Mouse (Mus musculus) hindbrain, postnatal 0 days (tissue): ENCODE results near the gene Timd2. TPM values are rescaled to one million over a fixed set of nuclear protein-coding genes. Genes with fewer than 3 reads are reported as not detected.
"Not testable (repeated sequence)": the region's sequence is repeated elsewhere in the genome, so short reads cannot be mapped to it uniquely, and the experiment has no call there.

Experiments used
- ATAC-seq: fragments of 200-750 bp; cut with Nextera tagmentation; 2 replicates; pipeline ENCODE4 v1.8.0; 2017; ENCODE audit warnings: mild to moderate bottlenecking, moderate TSS enrichment, moderate library complexity
- DNase-seq: peaks from one replicate; pipeline ENCODE4 v3.0.0-alpha.2; 2015; ENCODE audit warnings: low spot score
- H3K27ac ChIP-seq: fragments of 300-500 bp; sonication (generic); 2 replicates; pipeline ENCODE4 v1.5.1; 2014; ENCODE audit warnings: mild to moderate bottlenecking
- H3K27me3 ChIP-seq: fragments of 300-500 bp; sonication (generic); 2 replicates; pipeline ENCODE4 v1.6.1; 2014; ENCODE audit warnings: low read length, mixed read lengths; ENCODE audit not compliant: insufficient read depth
- H3K36me3 ChIP-seq: fragments of 300-500 bp; sonication (generic); 2 replicates; pipeline ENCODE4 v1.6.1; 2014; ENCODE audit warnings: low read length, mixed read lengths; ENCODE audit not compliant: insufficient read depth
- H3K4me1 ChIP-seq: fragments of 300-500 bp; sonication (generic); 2 replicates; pipeline ENCODE4 v1.6.1; 2014; ENCODE audit warnings: antibody characterized with exemption, low read length, mixed read lengths; ENCODE audit not compliant: insufficient read depth
- H3K4me2 ChIP-seq: fragments of 300-500 bp; sonication (generic); 2 replicates; pipeline ENCODE4 v1.6.1; 2014; ENCODE audit warnings: low read depth, mild to moderate bottlenecking, low read length, moderate library complexity, mixed read lengths
- H3K4me3 ChIP-seq: fragments of 300-500 bp; sonication (generic); 2 replicates; pipeline ENCODE4 v1.5.1; 2014; ENCODE audit warnings: low read length
- H3K9ac ChIP-seq: fragments of 300-500 bp; sonication (generic); replicated peaks from 2 replicates; pipeline ENCODE4 v1.6.1; 2014; ENCODE audit warnings: mild to moderate bottlenecking, low read length, moderate library complexity, mixed read lengths
- H3K9me3 ChIP-seq: fragments of 300-500 bp; sonication (generic); 2 replicates; pipeline ENCODE4 v1.6.1; 2016; ENCODE audit warnings: low read length, mixed read lengths
- CTCF ChIP-seq: IDR thresholded peaks from 2 replicates; pipeline ENCODE4 v1.5.1; 2016; ENCODE audit warnings: antibody characterized with exemption, control low read depth, low read depth
- WGBS: fragments of 180-500 bp; shearing (Covaris S2); extraction: QIAGEN DNeasy Blood & Tissue Kit; methylation state at CpG from one replicate; pipeline ENCODE4 v1.1.7; 2014; 5-methylcytosine and 5-hydroxymethylcytosine counted together
- polyA plus RNA-seq: library from polyadenylated mRNA; unstranded; fragments of >200 nt; fragmentation: Nextera tagmentation; extraction: Ambion mirVana; gene quantifications from 2 replicates; pipeline ENCODE4 v1.2.1, GENCODE M21; 2015
- total RNA-seq: library from RNA; depleted of rRNA; stranded (reverse); fragments of >200 nt; gene quantifications from 2 replicates; pipeline ENCODE4 v1.2.3, GENCODE M21; 2014

Gene Timd2
- total and polyA plus RNA-seq, 2 experiments from 2014 or later, result 0.05 TPM; not detected in 1

DNA sequence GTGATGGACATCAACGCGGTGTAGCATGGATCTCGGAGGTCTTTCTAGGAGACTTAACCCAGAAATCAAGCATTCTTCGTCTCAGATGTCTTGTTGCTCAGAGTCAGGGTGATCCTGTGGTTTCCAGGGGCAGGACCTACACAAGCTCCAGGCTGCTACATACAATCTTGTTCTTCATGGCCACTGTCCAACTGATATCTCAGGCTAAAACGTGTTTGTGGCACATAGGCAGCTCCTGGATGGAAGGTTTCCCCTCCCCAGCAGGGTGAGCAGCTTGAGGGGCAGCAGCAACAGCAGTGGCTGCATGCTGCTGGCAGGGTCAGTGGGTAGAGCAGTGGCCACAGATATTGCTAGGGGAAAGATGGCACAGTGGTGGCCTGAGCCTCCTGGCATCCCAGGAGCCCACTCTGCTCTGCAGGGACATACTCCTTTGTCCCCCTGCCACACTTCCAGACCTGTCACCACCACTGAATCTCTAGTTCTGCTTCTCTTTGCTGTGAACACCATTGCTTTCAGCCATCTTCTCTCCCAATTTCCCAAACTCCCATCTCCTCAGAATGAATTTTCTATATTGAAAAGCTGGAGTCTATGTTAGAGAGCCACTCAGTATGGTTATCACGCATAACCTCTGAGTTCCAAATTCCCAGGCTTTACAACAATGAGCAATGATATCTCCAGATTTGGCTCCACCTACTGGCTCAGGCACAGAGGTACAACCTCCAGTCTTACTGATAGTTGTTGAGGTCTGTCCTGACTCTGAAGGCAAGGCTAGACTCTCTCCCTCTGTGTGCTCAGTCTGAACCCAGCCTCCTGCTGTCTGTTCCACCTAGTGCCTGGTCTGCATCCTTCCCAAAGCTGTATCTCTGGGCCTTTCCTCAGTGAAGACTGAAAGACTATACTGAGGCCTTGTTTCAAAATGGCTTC lies 41.0 kb downstream of the Timd2 start:
- H3K27me3 ChIP-seq, result no peaks in the 10 kb centered on the region
- WGBS, result 70% methylated on average over 6 of the region's 6 CpGs
- TF ChIP-seq CTCF, result peak; percentile 77
- H3K9ac ChIP-seq, result no peak overlapping the region
- no peaks in the 10 kb centered on the region for H3K4me1 ChIP-seq
- H3K4me2 ChIP-seq, result no peak overlapping the region
- ATAC-seq (peak; percentile 84), DNase-seq (peak; percentile 80)
- H3K36me3 ChIP-seq, result no peaks in the 10 kb centered on the region
- no peak overlapping the region for H3K27ac ChIP-seq
- H3K9me3 ChIP-seq, result no peaks in the 10 kb centered on the region
- no peak overlapping the region for H3K4me3 ChIP-seq

DNA sequence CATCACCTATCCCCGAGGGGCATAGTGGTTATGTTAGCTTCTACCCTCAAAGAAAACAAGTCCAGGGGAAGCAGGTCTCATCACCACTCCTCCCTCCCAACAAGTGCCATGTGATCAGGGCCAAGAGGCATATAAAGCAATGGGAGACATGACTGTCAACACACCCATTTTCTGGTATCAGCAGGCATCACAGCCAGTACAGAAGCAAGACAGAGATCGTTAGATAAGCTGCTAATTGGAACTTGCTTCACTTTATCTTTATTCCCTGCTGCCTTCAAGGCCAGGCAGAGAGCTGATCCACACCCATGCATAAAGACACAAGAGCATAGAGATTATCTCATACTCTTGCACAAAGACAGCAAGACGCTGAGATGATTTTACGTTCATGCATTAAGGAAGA lies 43.6 kb downstream of the Timd2 start:
- no peak overlapping the region for H3K4me3 ChIP-seq
- no peak for TF ChIP-seq CTCF
- no peak for ATAC-seq
- H3K36me3 ChIP-seq, result no peaks in the 10 kb centered on the region
- H3K4me1 ChIP-seq, result no peaks in the 10 kb centered on the region
- no peaks in the 10 kb centered on the region for H3K9me3 ChIP-seq
- H3K27ac ChIP-seq, result no peak overlapping the region
- DNase-seq, result no peak
- H3K9ac ChIP-seq, result no peak overlapping the region
- H3K4me2 ChIP-seq, result no peak overlapping the region
- no peaks in the 10 kb centered on the region for H3K27me3 ChIP-seq
- WGBS, result 74% methylated on average over 4 of the region's 4 CpGs

DNA sequence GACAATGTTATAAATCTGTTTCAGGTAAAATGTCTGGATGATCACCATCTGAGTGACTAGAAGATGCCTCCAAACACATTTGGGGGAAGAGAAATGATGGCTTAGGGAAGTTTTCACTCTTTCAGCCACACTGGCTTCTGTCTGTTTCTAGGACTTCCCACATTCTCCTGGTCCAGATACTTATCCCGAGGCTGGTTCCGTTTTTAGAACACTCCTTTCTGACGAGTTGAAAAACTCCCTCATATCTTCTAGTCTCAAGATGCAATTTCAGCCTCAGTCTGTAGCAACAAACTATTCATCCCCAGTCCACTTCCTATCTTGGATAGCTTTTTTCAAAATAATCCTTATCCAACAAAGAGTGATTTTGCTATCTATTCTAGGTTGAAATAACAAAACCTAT lies 54.4 kb downstream of the Timd2 start:
- no peaks in the 10 kb centered on the region for H3K27me3 ChIP-seq
- H3K4me1 ChIP-seq, result no peaks in the 10 kb centered on the region
- no peak overlapping the region for H3K4me3 ChIP-seq
- H3K36me3 ChIP-seq, result no peaks in the 10 kb centered on the region
- no peak for ATAC-seq
- TF ChIP-seq CTCF, result no peak
- H3K4me2 ChIP-seq, result no peak overlapping the region
- no peaks in the 10 kb centered on the region for H3K9me3 ChIP-seq
- no peak overlapping the region for H3K9ac ChIP-seq
- no peak for DNase-seq
- 85% methylated on average over 3 of the region's 3 CpGs for WGBS
- H3K27ac ChIP-seq, result no peak overlapping the region

DNA sequence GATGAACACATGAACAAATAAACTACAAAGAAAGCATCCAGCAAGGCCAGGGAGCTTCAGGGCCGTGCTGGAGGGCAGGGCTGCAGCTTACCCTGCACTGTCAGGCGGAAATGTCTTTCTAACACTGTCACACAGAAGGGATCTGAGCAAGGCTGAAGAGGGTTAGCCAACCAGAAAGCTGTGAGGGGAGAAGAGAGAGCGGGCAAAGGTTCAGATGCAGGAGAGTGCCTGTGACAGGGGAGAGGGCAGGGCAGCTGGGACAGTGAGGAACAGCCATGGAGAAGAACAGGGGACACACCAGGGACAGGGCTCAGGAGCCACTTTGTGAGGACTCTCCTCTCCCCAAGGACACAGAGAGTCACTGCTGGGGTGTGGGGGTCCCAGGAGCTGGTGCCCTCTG lies 57.2 kb downstream of the Timd2 start:
- H3K4me1 ChIP-seq, H3K36me3 ChIP-seq, H3K4me3 ChIP-seq, H3K27me3 ChIP-seq, ATAC-seq, H3K27ac ChIP-seq, H3K9me3 ChIP-seq, DNase-seq, H3K4me2 ChIP-seq, H3K9ac ChIP-seq: not testable (repeated sequence)
- whole genome bisulfite sequencing, result 39% methylated on average over 3 of the region's 3 CpGs

DNA sequence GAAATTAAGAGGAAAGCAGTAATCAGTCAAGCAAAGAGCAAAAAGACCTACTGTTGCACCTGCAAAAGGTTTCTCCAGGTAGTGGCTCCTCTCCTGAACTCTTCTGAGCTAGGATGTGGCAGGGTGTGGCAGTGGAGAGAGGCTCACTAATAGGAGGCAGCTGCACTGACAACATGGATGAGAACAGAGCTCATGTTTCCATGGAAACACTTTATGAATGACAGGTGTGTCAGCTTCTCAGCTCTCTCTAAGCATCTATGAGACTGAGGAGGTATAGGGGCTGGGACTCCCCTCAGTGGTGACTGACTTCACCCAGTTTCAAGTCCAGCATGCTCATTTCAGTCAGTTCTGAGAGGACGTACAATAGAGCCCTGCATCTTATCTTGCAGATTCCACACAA lies 62.0 kb downstream of the Timd2 start:
- no peaks in the 10 kb centered on the region for H3K36me3 ChIP-seq
- no peaks in the 10 kb centered on the region for H3K27me3 ChIP-seq
- no peak overlapping the region for H3K27ac ChIP-seq
- DNase-seq (no peak), ATAC-seq (peak; percentile 27; the same call in 1 of the 2 replicates)
- no peak overlapping the region for H3K4me3 ChIP-seq
- H3K4me1 ChIP-seq, result no peaks in the 10 kb centered on the region
- no peak overlapping the region for H3K4me2 ChIP-seq
- no peaks in the 10 kb centered on the region for H3K9me3 ChIP-seq
- TF ChIP-seq CTCF, result no peak
- H3K9ac ChIP-seq, result no peak overlapping the region
- 68% methylated on average over 1 of the region's 1 CpGs for WGBS

DNA sequence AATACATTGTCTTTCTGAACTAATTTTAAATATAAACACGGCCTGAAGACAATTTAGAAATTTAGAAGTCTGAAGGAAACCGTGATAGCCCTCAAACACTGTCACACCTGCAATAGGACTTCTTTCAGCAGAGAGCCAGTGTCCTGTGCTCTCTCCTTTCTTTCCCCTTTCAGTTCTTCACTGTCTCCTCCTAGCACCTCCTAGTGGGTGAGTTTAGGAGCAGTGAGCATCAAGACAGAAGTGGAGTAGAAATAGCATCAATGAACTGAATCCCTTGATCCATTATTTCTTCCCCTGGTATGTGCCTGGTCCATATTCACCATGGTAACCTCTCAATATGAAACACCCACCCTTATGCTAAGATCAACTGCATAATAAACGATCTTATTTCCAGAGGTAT lies 70.3 kb downstream of the Timd2 start:
- no peak for TF ChIP-seq CTCF
- no peaks in the 10 kb centered on the region for H3K36me3 ChIP-seq
- no peaks in the 10 kb centered on the region for H3K27me3 ChIP-seq
- H3K9ac ChIP-seq, result no peak overlapping the region
- 81% methylated on average over 3 of the region's 3 CpGs for WGBS
- no peaks in the 10 kb centered on the region for H3K9me3 ChIP-seq
- H3K4me3 ChIP-seq, result no peak overlapping the region
- H3K27ac ChIP-seq, result no peak overlapping the region
- no peak for DNase-seq
- H3K4me1 ChIP-seq, result no peaks in the 10 kb centered on the region
- no peak overlapping the region for H3K4me2 ChIP-seq
- no peak for ATAC-seq

DNA sequence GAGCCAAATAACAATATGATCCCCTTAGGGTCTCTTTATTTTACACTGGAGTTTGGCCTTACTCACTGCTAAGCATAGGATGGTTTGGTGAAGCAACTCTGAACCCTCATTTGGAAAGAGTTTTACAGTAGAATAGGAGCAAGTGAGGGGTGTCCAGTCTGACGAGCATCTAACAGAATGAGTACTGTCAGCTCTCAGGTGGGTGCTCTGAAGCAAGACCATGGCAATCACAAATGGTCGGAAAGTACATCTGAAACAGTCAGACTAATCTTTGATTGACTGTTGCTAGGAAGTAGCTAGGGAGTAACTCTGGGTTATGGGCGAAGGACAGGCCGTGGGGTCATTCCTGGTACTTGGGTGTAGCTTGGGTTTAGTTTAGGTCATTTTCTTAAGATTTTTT lies 71.3 kb downstream of the Timd2 start:
- H3K4me1 ChIP-seq, ATAC-seq, H3K27me3 ChIP-seq, DNase-seq, H3K27ac ChIP-seq, H3K4me3 ChIP-seq, H3K9ac ChIP-seq, H3K4me2 ChIP-seq, H3K9me3 ChIP-seq, H3K36me3 ChIP-seq: not testable (repeated sequence)
- WGBS, result 79% methylated on average over 4 of the region's 4 CpGs
